Mouse (Mus musculus) adrenal gland, adult 2 months (tissue): ENCODE results near the gene Adamtsl5. TPM values are rescaled to one million over a fixed set of nuclear protein-coding genes. Genes with fewer than 3 reads are reported as not detected.

Experiments used
- DNase-seq: peaks from one replicate; pipeline ENCODE4 v3.0.0; 2021
- long read RNA-seq: library from polyadenylated mRNA; stranded (forward); transcript quantifications from one replicate; pipeline ENCODE4 v2.0.0, GENCODE M21; 2021
- polyA plus RNA-seq: library from polyadenylated mRNA; depleted of rRNA; stranded (reverse); fragments of >200 nt; gene quantifications from 2 replicates; pipeline ENCODE4 v1.2.3, GENCODE M21; 2012; rRNA removed
- total RNA-seq, 2 experiments: library from RNA; stranded (reverse); gene quantifications; 2 replicates each; pipeline ENCODE4 v1.2.3; 2021

The Adamtsl5 gene
- total RNA-seq (10 to 100 TPM in 1 of 2 experiments, 1 to 10 TPM in 1; 8.0 to 10.3 TPM), polyA plus RNA-seq (35.1 and 41.5 TPM in 2 replicates)
- long read RNA-seq, partial matches to known transcripts: 1 of 12 reads
- long read RNA-seq, other reads (novel, unspliced or antisense): 7 of 12 reads

- peak; percentile 58 for DNase-seq
Observed at GRCm38 (mm10) chr10:80348244-80348781, at the start of gene Adamtsl5. Adamtsl5 (minus strand) TSS chr10:80348412.

GRCm38 (mm10) chr10:80397524-80398173 is 49.4 kb upstream of the Adamtsl5 start:
- no peak for DNase-seq

GRCm38 (mm10) chr10:80396822-80397523 is 48.8 kb upstream of the Adamtsl5 start:
- DNase-seq: no peak

- DNase-seq: no peak
Observed at GRCm38 (mm10) chr10:80395025-80395627, 46.9 kb upstream of the Adamtsl5 start.

- no peak for DNase-seq
Observed at GRCm38 (mm10) chr10:80392687-80393086, 44.5 kb upstream of the Adamtsl5 start.

GRCm38 (mm10) chr10:80390697-80391096 is 42.5 kb upstream of the Adamtsl5 start:
- no peak for DNase-seq

GRCm38 (mm10) chr10:80389185-80389708 is 41.0 kb upstream of the Adamtsl5 start:
- peak; percentile 33 for DNase-seq

- no peak for DNase-seq
Observed at GRCm38 (mm10) chr10:80388731-80389130, 40.5 kb upstream of the Adamtsl5 start.

GRCm38 (mm10) chr10:80387522-80387959 is 39.3 kb upstream of the Adamtsl5 start, which contains the start of gene Mex3d:
Mex3d (minus strand) TSS chr10:80387659.
- peak; percentile 93 for DNase-seq

GRCm38 (mm10) chr10:80386735-80387471 is 38.7 kb upstream of the Adamtsl5 start:
- peak; percentile 56 for DNase-seq

- peak; percentile 64 for DNase-seq
Observed at GRCm38 (mm10) chr10:80385811-80386734, 37.9 kb upstream of the Adamtsl5 start.

GRCm38 (mm10) chr10:80385310-80385709 is 37.1 kb upstream of the Adamtsl5 start:
- peak; percentile 67 for DNase-seq

- no peak for DNase-seq
Observed at GRCm38 (mm10) chr10:80384709-80385108, 36.5 kb upstream of the Adamtsl5 start.

- DNase-seq: peak; percentile 41
Observed at GRCm38 (mm10) chr10:80384115-80384639, 36.0 kb upstream of the Adamtsl5 start.

- DNase-seq: peak; percentile 48
Observed at GRCm38 (mm10) chr10:80383431-80383830, 35.2 kb upstream of the Adamtsl5 start.

GRCm38 (mm10) chr10:80382641-80383365 is 34.6 kb upstream of the Adamtsl5 start:
- DNase-seq: peak; percentile 70

GRCm38 (mm10) chr10:80377716-80378115 is 29.5 kb upstream of the Adamtsl5 start:
- DNase-seq: no peak

GRCm38 (mm10) chr10:80376160-80376559 is 27.9 kb upstream of the Adamtsl5 start:
- peak; percentile 89 for DNase-seq

- DNase-seq: peak; percentile 83
Observed at GRCm38 (mm10) chr10:80374063-80374462, 25.9 kb upstream of the Adamtsl5 start.
